Mouse (Mus musculus): ENCODE measurements around the gene Flt3. TPM values are rescaled to one million over a fixed set of nuclear protein-coding genes. Genes with fewer than 3 reads are reported as not detected.

The Flt3 gene
- total RNA-seq, 2 experiments from 2014 or later: 3.7 to 4.4 TPM

DNA sequence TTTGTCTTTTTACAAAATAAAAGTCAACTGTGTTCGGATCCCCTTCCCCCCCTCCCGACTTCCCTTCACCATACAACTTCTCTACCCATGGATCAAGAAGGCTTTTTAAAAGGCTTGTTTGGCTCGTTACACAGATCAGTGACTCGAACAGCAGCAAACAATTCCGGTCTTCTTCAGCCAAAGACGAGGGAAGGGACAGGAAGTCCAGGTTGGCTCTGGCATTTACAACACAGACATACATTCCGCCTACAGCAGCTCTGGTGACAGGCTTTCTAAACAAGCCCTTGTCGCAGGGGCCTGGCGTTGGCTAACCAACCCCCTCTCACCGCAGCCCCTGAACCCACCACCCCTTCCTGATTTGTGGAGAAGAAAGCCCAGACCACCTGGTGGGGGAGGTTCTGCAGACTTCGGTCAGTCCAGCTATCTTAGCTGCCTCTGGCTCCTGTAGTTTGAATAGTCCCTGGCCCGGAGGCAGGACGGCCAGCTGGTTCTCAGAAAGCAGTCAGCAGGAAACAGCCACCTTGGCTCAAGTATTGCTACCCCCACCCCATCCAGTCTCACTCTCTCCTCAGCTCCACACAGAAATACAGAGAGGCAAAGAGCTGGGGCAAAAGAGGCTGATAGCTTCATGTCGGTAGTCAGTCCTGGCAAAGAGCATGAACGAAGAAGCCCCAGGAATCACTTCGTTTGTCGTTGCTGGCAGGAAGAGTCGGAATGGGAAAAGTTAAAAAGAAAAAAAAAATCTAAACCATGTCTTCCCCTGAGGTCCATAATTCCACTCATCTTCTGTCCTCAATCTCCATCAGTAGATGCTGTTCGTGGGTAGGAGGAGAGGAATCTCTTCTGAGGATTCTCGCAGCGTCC is 99.1 kb downstream of the Flt3 start:
- no peak for DNase-seq (ENCODE audit: low spot score in 2 of 2)
- intact Hi-C loops (cut with DNase I): no loop called here

GRCm38 (mm10) chr5:147300001-147300363 is 100.3 kb downstream of the Flt3 start:
- intact Hi-C loops (cut with DNase I): no loop called here
- no peak for DNase-seq (ENCODE audit: low spot score in 2 of 2)

GRCm38 (mm10) chr5:147299255-147300000 is 100.9 kb downstream of the Flt3 start:
- intact Hi-C loops (cut with DNase I): no loop called here

GRCm38 (mm10) chr5:147297249-147297648 is 103.0 kb downstream of the Flt3 start:
- intact Hi-C loops (cut with DNase I): no loop called here
- DNase-seq (ENCODE audit: low spot score in 2 of 2): no peak

More at GRCm38 (mm10) chr5:147299255-147300000, 100.9 kb downstream of the Flt3 start:
- DNase-seq (ENCODE audit: low spot score in 2 of 2): no peak

DNA sequence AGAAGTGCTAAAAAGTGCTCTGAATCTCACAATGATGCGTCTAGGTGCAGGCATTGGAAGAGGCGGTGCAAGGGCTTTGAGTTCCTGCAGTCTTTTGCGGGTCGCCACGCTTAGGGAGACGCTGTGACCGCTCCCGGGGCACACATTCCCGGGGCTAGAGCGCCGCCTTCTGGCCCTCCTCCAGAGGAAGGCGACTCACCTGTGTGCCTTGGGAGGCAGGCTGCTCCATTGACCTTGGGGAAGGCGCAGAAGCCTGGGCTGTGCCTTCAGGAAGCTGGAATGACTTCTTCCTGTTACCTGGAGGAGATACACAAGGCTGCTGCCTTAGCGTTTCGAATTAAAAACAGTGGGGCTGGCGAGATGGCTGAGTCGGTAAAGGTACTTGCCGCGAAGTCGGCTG is 106.2 kb downstream of the Flt3 start:
- intact Hi-C loops (cut with DNase I): no loop called here
- DNase-seq (ENCODE audit: low spot score in 2 of 2): no peak

DNA sequence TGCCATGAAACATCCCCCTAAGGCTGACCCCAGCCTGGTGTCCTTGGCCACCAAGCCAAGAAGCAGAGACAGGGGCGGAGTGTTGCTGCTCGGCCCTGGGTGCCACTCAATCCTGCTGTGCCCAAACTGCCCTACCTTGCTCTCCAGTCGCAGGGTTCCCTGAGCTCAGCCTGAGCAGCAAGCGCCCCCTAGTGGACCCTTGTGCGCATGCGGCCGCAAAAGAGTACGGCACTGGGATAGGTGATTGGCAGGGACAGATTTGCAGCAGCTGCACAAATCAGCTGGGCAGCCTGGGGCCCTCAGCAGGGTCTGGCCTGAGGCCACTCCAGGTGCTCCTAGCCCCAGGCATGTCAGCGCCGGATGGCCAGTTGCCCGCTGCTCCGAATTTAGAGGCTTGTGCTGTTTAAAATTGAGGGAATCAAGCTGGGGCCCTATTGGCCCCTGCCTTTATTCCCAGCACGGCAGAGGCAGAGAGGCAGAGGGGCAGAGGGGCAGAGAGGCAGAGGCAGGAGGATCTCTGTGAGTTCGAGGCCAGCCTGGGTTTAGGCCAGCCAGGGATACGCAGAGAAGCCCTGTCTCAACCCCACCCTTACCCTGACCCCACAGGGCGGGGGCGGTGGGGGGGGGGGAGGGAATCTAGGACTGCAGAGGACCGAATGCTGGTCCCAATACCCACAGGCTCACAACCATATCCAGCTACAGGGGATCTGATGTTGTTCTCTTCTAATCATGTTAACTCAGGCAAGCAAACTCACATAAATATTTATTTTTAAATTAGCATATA is 107.0 kb downstream of the Flt3 start:
- intact Hi-C loops (cut with DNase I): no loop called here

GRCm38 (mm10) chr5:147292506-147293120 is 107.7 kb downstream of the Flt3 start:
- intact Hi-C loops (cut with DNase I): no loop called here
- DNase-seq (ENCODE audit: low spot score in 2 of 2): no peak

More for the DNA sequence above, 107.0 kb downstream of the Flt3 start:
- peak; percentile 29 to 62 for DNase-seq (ENCODE audit: low spot score in 2 of 2)

DNA sequence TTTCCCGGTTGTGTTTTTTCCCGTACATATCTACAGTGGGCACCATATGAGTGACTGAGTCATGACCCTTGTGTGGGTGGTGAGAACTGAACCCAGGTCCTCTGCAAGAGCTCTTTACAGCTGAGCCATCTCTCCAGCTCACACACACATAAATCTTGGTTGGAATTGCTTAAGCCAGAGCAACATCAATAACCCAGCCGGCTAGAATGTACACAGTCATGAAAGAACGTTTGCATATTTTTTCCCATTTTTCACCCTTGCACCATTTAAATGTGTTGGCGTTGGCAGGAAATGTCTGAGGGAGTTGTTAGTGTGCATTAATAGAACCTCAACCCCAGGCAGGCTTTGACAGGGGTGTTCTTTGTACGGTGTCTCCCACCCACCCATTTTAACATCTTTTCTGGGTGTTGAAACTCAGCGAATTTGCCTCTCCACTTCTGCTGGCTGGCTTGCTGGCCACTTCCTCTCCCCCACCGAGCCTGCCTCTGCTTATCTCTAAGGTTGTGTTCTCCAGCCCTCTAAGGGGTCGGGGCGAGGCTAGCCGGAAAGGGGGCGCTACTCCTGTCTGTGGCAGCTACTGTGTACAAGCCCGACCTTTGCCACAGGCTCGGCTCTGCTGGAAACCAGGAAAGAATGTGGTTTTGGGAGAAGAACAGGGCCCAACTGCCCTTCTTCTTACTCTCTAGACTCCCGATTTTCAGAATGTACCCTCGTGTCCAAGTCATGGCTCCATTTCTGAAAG is 108.4 kb downstream of the Flt3 start:
- intact Hi-C loops (cut with DNase I): no loop called here

GRCm38 (mm10) chr5:147284365-147284764 is 115.9 kb downstream of the Flt3 start:
- intact Hi-C loops (cut with DNase I): no loop called here
- no peak for DNase-seq (ENCODE audit: low spot score in 2 of 2)

More for the DNA sequence above, 108.4 kb downstream of the Flt3 start:
- DNase-seq (ENCODE audit: low spot score in 2 of 2): no peak

Small RNA genes within 50 kb of the gene (microRNA-seq; reads per million reads assigned to microRNA genes)
- gene Mir7k: 0.26 to 0.67 reads per million in 2 experiments

Other genes starting within 250 kb of the Flt3 start
- gene Gsx1, start 211.8 kb downstream of the Flt3 start, total RNA-seq (2021): under 1 TPM; 0.46 to 0.68 TPM
- gene Pdx1, start 130.5 kb downstream of the Flt3 start, total RNA-seq (2021): not detected
- not detected for gene Cdx2, start 93.2 kb downstream of the Flt3 start, total RNA-seq (2021)
- gene Urad, start 78.0 kb downstream of the Flt3 start, total RNA-seq (2021): not detected
- gene Pan3, start 29.7 kb upstream of the Flt3 start, total RNA-seq (2021): 10 to 100 TPM; 74.0 to 85.7 TPM